Mouse (Mus musculus): ENCODE measurements at regions not wholly inside any gene's neighbourhood (a gene's known extent, or its start where the extent isn't known, plus 50 kb on each side); places are given as distances from the start of the nearest gene placed in this dataset.

GRCm38 (mm10) chr3:41296152-41296809 is 213.4 kb upstream of the Pgrmc2 start:
- no peak for DNase-seq (ENCODE audit: low spot score)

GRCm38 (mm10) chr3:41295150-41295549 is 212.3 kb upstream of the Pgrmc2 start:
- DNase-seq (ENCODE audit: low spot score): no peak

- DNase-seq (ENCODE audit: low spot score): no peak
Measured at GRCm38 (mm10) chr3:41290535-41291307, 207.9 kb upstream of the Pgrmc2 start.

GRCm38 (mm10) chr3:41288735-41289134 is 205.9 kb upstream of the Pgrmc2 start:
- DNase-seq (ENCODE audit: low spot score): no peak

GRCm38 (mm10) chr3:41288066-41288465 is 205.2 kb upstream of the Pgrmc2 start:
- no peak for DNase-seq (ENCODE audit: low spot score)

- DNase-seq (ENCODE audit: low spot score): no peak
Measured at GRCm38 (mm10) chr3:41285336-41285735, 202.5 kb upstream of the Pgrmc2 start.

- DNase-seq (ENCODE audit: low spot score): peak; percentile 8
Measured at GRCm38 (mm10) chr3:41284897-41285296, 202.1 kb upstream of the Pgrmc2 start.

- no peak for DNase-seq (ENCODE audit: low spot score)
Measured at GRCm38 (mm10) chr3:41282431-41283037, 199.7 kb upstream of the Pgrmc2 start.

GRCm38 (mm10) chr3:41276096-41276495 is 193.2 kb upstream of the Pgrmc2 start:
- DNase-seq (ENCODE audit: low spot score): no peak

- DNase-seq (ENCODE audit: low spot score): no peak
Measured at GRCm38 (mm10) chr3:41268516-41268915, 185.7 kb upstream of the Pgrmc2 start.

- DNase-seq (ENCODE audit: low spot score): no peak
Measured at GRCm38 (mm10) chr3:41266216-41266615, 183.4 kb upstream of the Pgrmc2 start.

GRCm38 (mm10) chr3:41265399-41265798 is 182.6 kb upstream of the Pgrmc2 start:
- no peak for DNase-seq (ENCODE audit: low spot score)

GRCm38 (mm10) chr3:41258291-41258690 is 175.4 kb upstream of the Pgrmc2 start:
- no peak for DNase-seq (ENCODE audit: low spot score)

GRCm38 (mm10) chr3:41244960-41245359 is 162.1 kb upstream of the Pgrmc2 start:
- no peak for DNase-seq (ENCODE audit: low spot score)

- DNase-seq (ENCODE audit: low spot score): no peak
Measured at GRCm38 (mm10) chr3:41241856-41242552, 159.2 kb upstream of the Pgrmc2 start.

- DNase-seq (ENCODE audit: low spot score): no peak
Measured at GRCm38 (mm10) chr3:41239801-41240200, 157.0 kb upstream of the Pgrmc2 start.

- no peak for DNase-seq (ENCODE audit: low spot score)
Measured at GRCm38 (mm10) chr3:41239246-41239645, 156.4 kb upstream of the Pgrmc2 start.

GRCm38 (mm10) chr3:41238046-41238445 is 155.2 kb upstream of the Pgrmc2 start:
- no peak for DNase-seq (ENCODE audit: low spot score)

GRCm38 (mm10) chr3:41235610-41236009 is 152.8 kb upstream of the Pgrmc2 start:
- no peak for DNase-seq (ENCODE audit: low spot score)

- DNase-seq (ENCODE audit: low spot score): no peak
Measured at GRCm38 (mm10) chr3:41234994-41235393, 152.1 kb upstream of the Pgrmc2 start.

- no peak for DNase-seq (ENCODE audit: low spot score)
Measured at GRCm38 (mm10) chr3:41234191-41234590, 151.3 kb upstream of the Pgrmc2 start.

- no peak for DNase-seq (ENCODE audit: low spot score)
Measured at GRCm38 (mm10) chr3:41233439-41233838, 150.6 kb upstream of the Pgrmc2 start.

GRCm38 (mm10) chr3:41230961-41231377 is 148.1 kb upstream of the Pgrmc2 start:
- no peak for DNase-seq (ENCODE audit: low spot score)
